Mouse (Mus musculus): ENCODE results near the gene Vsx1. TPM values are rescaled to one million over a fixed set of nuclear protein-coding genes. Genes with fewer than 3 reads are reported as not detected.

Gene Vsx1
- total and polyA plus RNA-seq, 2 experiments from 2014 or later = not detected

- DNase-seq (ENCODE audit: low spot score) = no peak
- no peak overlapping the region for H3K4me2 ChIP-seq (ENCODE audit: low read depth, low read length)
- TF ChIP-seq EP300 (IDR thresholded peaks at IDR 0.05; ENCODE audit: low read depth) = no peak
- TF ChIP-seq CTCF (IDR thresholded peaks at IDR 0.05; ENCODE audit: low read depth) = no peak
- 33% methylated on average over 4 of the region's 4 CpGs for WGBS
- H3K4me1 ChIP-seq (ENCODE audit: control insufficient read depth, insufficient read depth) = no peaks in the 10 kb centered on the region
- H3K9me3 ChIP-seq (replicated peaks; ENCODE audit: control insufficient read depth, low read length) = no peaks in the 10 kb centered on the region
- ATAC-seq (ENCODE audit: insufficient read depth, low read depth) = no peak
- no peaks in the 10 kb centered on the region for H3K36me3 ChIP-seq (replicated peaks; ENCODE audit: control insufficient read depth, insufficient read depth, low read length)
- no peak overlapping the region for H3K9ac ChIP-seq (replicated peaks; ENCODE audit: low read depth, low read length)
- H3K27ac ChIP-seq (ENCODE audit: low read depth) = no peak overlapping the region
- H3K4me3 ChIP-seq (ENCODE audit: low read depth, low read length) = no peak overlapping the region
- H3K27me3 ChIP-seq (ENCODE audit: control insufficient read depth, insufficient read depth, low read length) = peaks cover 10% of the 10 kb centered on the region; the same call in 1 of the 2 replicates
Observed at GRCm38 (mm10) chr2:150681581-150681980, 7.6 kb downstream of the Vsx1 start.

GRCm38 (mm10) chr2:150678392-150678791 lies 10.8 kb downstream of the Vsx1 start:
- H3K4me3 ChIP-seq (ENCODE audit: low read depth, low read length) = no peak overlapping the region
- no peak overlapping the region for H3K27ac ChIP-seq (ENCODE audit: low read depth)
- H3K36me3 ChIP-seq (replicated peaks; ENCODE audit: control insufficient read depth, insufficient read depth, low read length) = no peaks in the 10 kb centered on the region
- TF ChIP-seq EP300 (IDR thresholded peaks at IDR 0.05; ENCODE audit: low read depth) (no peak), CTCF (IDR thresholded peaks at IDR 0.05; ENCODE audit: low read depth) (peak; percentile 90)
- no peak overlapping the region for H3K4me2 ChIP-seq (ENCODE audit: low read depth, low read length)
- no peak overlapping the region for H3K9ac ChIP-seq (replicated peaks; ENCODE audit: low read depth, low read length)
- 2% methylated on average over 3 of the region's 3 CpGs for WGBS
- no peaks in the 10 kb centered on the region for H3K4me1 ChIP-seq (ENCODE audit: control insufficient read depth, insufficient read depth)
- ATAC-seq (ENCODE audit: insufficient read depth, low read depth) = no peak
- peak; percentile 62 for DNase-seq (ENCODE audit: low spot score)
- no peaks in the 10 kb centered on the region for H3K9me3 ChIP-seq (replicated peaks; ENCODE audit: control insufficient read depth, low read length)
- no peaks in the 10 kb centered on the region for H3K27me3 ChIP-seq (ENCODE audit: control insufficient read depth, insufficient read depth, low read length)

DNA sequence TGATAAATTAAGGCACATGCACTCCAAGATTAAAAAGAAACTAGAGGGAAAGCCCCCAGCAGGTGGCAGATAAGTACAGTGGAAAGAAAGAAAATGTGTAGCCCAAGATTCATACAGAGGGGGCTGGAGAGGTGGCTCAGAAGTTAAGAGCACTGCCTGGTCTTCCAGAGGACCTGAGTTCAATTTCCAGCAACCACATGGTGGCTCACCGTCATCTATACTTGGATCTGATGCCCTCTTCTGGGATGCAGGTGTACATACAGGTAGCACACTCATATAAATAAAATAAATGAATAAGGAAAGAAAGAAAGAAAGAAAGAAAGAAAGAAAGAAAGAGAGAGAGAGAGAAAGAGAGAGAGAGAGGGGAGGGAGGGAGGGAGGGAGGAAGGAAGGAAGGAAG lies 13.6 kb downstream of the Vsx1 start:
- Histone ChIP-seq H3K36me3 (replicated peaks; ENCODE audit: control insufficient read depth, insufficient read depth, low read length) (no peaks in the 10 kb centered on the region), H3K4me3 (ENCODE audit: low read depth, low read length) (no peak overlapping the region), H3K4me2 (ENCODE audit: low read depth, low read length) (no peak overlapping the region), H3K27me3 (ENCODE audit: control insufficient read depth, insufficient read depth, low read length) (no peaks in the 10 kb centered on the region), H3K9ac (replicated peaks; ENCODE audit: low read depth, low read length) (no peak overlapping the region), H3K4me1 (ENCODE audit: control insufficient read depth, insufficient read depth) (no peaks in the 10 kb centered on the region), H3K27ac (ENCODE audit: low read depth) (no peak overlapping the region), H3K9me3 (replicated peaks; ENCODE audit: control insufficient read depth, low read length) (no peaks in the 10 kb centered on the region)
- TF ChIP-seq EP300 (IDR thresholded peaks at IDR 0.05; ENCODE audit: low read depth) (no peak), CTCF (IDR thresholded peaks at IDR 0.05; ENCODE audit: low read depth) (no peak)
- ATAC-seq (ENCODE audit: insufficient read depth, low read depth) (no peak), DNase-seq (ENCODE audit: low spot score) (no peak)
- 14% methylated on average over 1 of the region's 1 CpGs for whole genome bisulfite sequencing

- Histone ChIP-seq H3K9ac (replicated peaks; ENCODE audit: low read depth, low read length) (no peak overlapping the region), H3K4me1 (ENCODE audit: control insufficient read depth, insufficient read depth) (no peaks in the 10 kb centered on the region), H3K27me3 (ENCODE audit: control insufficient read depth, insufficient read depth, low read length) (no peaks in the 10 kb centered on the region), H3K27ac (ENCODE audit: low read depth) (no peak overlapping the region), H3K36me3 (replicated peaks; ENCODE audit: control insufficient read depth, insufficient read depth, low read length) (no peaks in the 10 kb centered on the region), H3K4me2 (ENCODE audit: low read depth, low read length) (no peak overlapping the region), H3K4me3 (ENCODE audit: low read depth, low read length) (no peak overlapping the region), H3K9me3 (replicated peaks; ENCODE audit: control insufficient read depth, low read length) (no peaks in the 10 kb centered on the region)
- TF ChIP-seq EP300 (IDR thresholded peaks at IDR 0.05; ENCODE audit: low read depth) (no peak), CTCF (IDR thresholded peaks at IDR 0.05; ENCODE audit: low read depth) (peak; percentile 84)
- DNase-seq (ENCODE audit: low spot score) (peak; percentile 76), ATAC-seq (ENCODE audit: insufficient read depth, low read depth) (peak; percentile 73)
- 7% methylated on average over 2 of the region's 2 CpGs for WGBS
Observed at GRCm38 (mm10) chr2:150674900-150675299, 14.3 kb downstream of the Vsx1 start.

GRCm38 (mm10) chr2:150673929-150674328 lies 15.2 kb downstream of the Vsx1 start:
- no peak overlapping the region for H3K4me2 ChIP-seq (ENCODE audit: low read depth, low read length)
- no peak overlapping the region for H3K27ac ChIP-seq (ENCODE audit: low read depth)
- H3K36me3 ChIP-seq (replicated peaks; ENCODE audit: control insufficient read depth, insufficient read depth, low read length) = no peaks in the 10 kb centered on the region
- DNase-seq (ENCODE audit: low spot score) (no peak), ATAC-seq (ENCODE audit: insufficient read depth, low read depth) (no peak)
- H3K4me3 ChIP-seq (ENCODE audit: low read depth, low read length) = no peak overlapping the region
- no peak for TF ChIP-seq EP300 (IDR thresholded peaks at IDR 0.05; ENCODE audit: low read depth)
- no peak for TF ChIP-seq CTCF (IDR thresholded peaks at IDR 0.05; ENCODE audit: low read depth)
- no peaks in the 10 kb centered on the region for H3K27me3 ChIP-seq (ENCODE audit: control insufficient read depth, insufficient read depth, low read length)
- no peak overlapping the region for H3K9ac ChIP-seq (replicated peaks; ENCODE audit: low read depth, low read length)
- no peaks in the 10 kb centered on the region for H3K9me3 ChIP-seq (replicated peaks; ENCODE audit: control insufficient read depth, low read length)
- no peaks in the 10 kb centered on the region for H3K4me1 ChIP-seq (ENCODE audit: control insufficient read depth, insufficient read depth)
- 71% methylated on average over 11 of the region's 11 CpGs for whole genome bisulfite sequencing

- H3K36me3 ChIP-seq (replicated peaks; ENCODE audit: control insufficient read depth, insufficient read depth, low read length) = no peaks in the 10 kb centered on the region
- no peak overlapping the region for H3K27ac ChIP-seq (ENCODE audit: low read depth)
- DNase-seq (ENCODE audit: low spot score) (no peak), ATAC-seq (ENCODE audit: insufficient read depth, low read depth) (no peak)
- WGBS = 69% methylated on average over 8 of the region's 8 CpGs
- TF ChIP-seq CTCF (IDR thresholded peaks at IDR 0.05; ENCODE audit: low read depth) (no peak), EP300 (IDR thresholded peaks at IDR 0.05; ENCODE audit: low read depth) (no peak)
- no peaks in the 10 kb centered on the region for H3K4me1 ChIP-seq (ENCODE audit: control insufficient read depth, insufficient read depth)
- no peak overlapping the region for H3K9ac ChIP-seq (replicated peaks; ENCODE audit: low read depth, low read length)
- H3K4me2 ChIP-seq (ENCODE audit: low read depth, low read length) = no peak overlapping the region
- H3K9me3 ChIP-seq (replicated peaks; ENCODE audit: control insufficient read depth, low read length) = no peaks in the 10 kb centered on the region
- H3K4me3 ChIP-seq (ENCODE audit: low read depth, low read length) = no peak overlapping the region
- no peaks in the 10 kb centered on the region for H3K27me3 ChIP-seq (ENCODE audit: control insufficient read depth, insufficient read depth, low read length)
Observed at GRCm38 (mm10) chr2:150671609-150672290, 17.4 kb downstream of the Vsx1 start.

Data from heart, postnatal 0 days (tissue).